Mouse (Mus musculus): ENCODE data around the gene Pkp1.

Gene Pkp1

DNA sequence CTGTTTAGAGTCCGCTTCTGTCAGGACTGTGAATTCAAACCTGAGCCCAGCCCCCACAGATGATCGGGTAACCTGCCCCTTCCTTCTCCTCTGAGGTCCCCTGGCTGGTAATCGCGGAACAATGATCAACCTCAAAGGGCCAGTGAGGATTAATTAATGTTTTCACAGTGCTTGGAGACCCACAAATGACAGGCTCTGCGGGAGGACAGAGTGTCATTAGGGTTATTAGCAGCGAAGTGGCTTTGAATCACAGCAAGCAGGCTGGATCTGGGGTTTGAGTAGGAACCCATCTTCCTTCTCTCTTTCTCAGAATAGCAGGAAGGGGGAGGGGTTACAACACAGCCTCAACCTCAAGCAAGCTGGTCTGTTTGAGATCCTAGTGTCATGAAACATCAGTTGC lies 9.6 kb downstream of the Pkp1 start:
- DNase-seq (ENCODE audit: low read depth, low spot score) = no peak

DNA sequence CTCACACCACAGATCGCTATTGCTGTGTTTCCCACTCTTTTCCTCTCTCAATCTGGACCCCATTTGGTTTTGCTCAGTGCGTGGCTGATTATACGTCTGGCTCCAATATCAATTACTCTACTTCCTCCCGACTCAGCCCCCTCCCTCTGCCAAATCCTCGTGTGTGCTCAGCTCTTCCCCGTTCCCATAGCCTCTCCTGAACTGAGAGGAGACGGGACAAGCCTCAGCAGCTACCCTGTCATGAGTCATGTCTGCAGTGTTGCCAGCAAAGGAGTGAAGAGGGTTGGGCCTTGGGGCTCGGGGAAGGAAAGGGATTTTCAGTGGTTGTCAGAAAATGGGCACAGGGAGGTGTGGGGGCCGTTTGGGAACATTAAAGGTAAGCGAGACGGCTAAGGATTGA lies 12.3 kb downstream of the Pkp1 start:
- no peak for DNase-seq (ENCODE audit: low read depth, low spot score)

DNA sequence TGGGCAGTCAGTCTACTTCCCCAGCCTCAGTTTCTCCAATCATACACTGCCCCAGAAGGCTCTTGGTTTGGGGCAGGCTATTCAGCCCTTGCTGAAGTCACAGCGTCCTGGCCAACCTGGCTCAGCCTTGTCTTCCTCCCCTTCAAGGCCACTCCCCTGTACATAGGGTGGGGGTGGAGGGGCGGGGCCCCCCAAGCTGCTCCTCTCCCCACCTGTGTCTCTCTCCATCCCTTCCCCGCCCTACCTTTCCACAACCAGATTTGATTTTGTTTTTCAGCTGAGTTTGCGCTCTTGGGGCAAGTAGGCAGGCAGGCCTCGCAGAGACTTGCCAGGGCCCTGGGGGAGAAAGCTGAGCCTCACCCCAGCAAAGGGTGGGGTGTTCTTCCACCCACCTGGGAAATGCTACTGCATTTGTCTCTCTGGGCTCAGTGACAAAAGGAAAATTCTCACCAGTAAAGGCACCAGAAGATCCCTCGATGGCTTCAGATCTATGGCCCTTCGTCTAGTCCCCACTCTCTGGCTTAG lies 19.0 kb downstream of the Pkp1 start:
- DNase-seq (ENCODE audit: low read depth, low spot score) = no peak

DNA sequence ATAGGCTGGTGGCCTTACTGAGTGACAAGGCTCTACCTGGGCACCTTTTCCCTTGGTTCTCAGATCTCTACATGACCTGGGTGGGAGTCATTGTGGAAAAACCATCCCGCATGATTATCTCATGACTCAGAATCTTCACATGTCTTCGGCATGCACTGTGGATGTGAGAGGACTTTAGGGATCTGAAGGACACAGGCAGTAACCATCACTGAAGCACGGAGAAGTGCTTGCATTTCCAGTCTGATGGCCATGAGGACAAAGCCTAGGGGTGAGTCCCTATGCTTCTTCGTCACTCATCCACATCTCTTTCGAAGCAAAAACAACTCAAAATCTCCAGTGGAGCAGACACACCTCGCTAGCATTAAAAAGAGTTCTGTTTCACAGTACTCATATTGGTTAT lies 19.7 kb downstream of the Pkp1 start:
- DNase-seq (ENCODE audit: low read depth, low spot score) = no peak

- no peak for DNase-seq (ENCODE audit: low read depth, low spot score)
These were observed 23.6 kb downstream of the Pkp1 start for GRCm38 (mm10) chr1:135895367-135895766.

- no peak for DNase-seq (ENCODE audit: low read depth, low spot score)
These were observed 25.6 kb downstream of the Pkp1 start for GRCm38 (mm10) chr1:135893377-135893776.

- no peak for DNase-seq (ENCODE audit: low read depth, low spot score)
These were observed 26.2 kb downstream of the Pkp1 start for GRCm38 (mm10) chr1:135892764-135893163.

- DNase-seq (ENCODE audit: low read depth, low spot score) = no peak
These were observed 26.8 kb downstream of the Pkp1 start for GRCm38 (mm10) chr1:135892233-135892632.

GRCm38 (mm10) chr1:135891424-135892216 lies 27.4 kb downstream of the Pkp1 start:
- DNase-seq (ENCODE audit: low read depth, low spot score) = no peak

DNA sequence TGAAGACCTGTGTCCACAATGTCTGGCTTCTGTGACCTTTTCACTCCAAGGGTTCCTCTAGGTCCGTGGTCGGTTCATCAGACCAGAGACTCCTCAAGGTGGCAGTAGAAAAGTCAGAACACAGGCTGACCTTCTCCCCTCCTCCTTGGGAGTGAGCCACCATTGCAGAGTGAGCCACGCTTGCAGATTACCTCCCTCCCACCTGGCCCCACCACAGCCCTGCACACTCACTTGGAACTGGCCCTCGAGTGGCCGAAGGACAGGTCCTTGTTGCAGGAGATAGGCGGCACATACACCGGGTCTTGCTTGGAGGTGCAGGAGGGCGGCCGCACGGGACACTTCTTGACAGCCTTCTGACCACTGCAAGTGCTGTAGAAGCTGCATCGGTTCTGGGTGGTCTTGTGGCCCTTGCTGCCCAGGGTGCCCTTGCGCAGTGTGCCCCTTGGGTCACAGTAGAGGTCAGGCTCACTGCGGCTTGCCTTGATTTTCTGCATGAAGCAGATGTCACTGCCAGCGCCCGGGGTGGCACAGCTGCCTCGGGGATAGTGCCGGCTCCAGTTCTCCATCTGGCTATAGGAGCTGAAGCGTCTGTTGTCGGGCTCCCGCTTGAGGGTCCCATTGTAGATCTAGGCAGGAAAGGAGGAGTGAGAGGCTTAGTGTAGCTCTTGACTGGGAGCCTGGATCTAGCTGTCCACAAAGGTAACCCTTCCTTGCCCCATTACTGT lies 29.4 kb downstream of the Pkp1 start:
- DNase-seq (ENCODE audit: low read depth, low spot score) = no peak

- peak; percentile 77 for DNase-seq (ENCODE audit: low read depth, low spot score)
These were observed 36.5 kb downstream of the Pkp1 start for GRCm38 (mm10) chr1:135882385-135883109.

DNA sequence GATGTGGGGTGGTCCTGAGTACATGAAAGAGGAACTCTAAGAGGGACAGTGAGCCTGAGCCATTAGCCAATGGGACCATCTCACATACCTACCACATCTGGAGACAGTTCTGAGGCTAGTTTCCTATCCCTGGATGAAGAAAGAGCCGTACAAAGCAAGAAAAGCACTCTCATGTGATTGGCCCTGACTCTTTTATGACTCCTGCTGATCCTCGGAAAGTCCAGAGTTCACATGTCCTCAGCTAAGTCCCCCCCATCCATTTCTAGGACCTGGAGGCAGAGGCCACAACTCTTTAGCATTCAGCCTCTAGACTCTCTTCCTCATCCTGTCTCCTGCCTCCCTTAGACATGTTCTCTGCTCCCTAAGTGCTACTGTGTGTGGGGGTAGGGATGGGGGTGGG lies 41.8 kb downstream of the Pkp1 start:
- no peak for DNase-seq (ENCODE audit: low read depth, low spot score)

DNA sequence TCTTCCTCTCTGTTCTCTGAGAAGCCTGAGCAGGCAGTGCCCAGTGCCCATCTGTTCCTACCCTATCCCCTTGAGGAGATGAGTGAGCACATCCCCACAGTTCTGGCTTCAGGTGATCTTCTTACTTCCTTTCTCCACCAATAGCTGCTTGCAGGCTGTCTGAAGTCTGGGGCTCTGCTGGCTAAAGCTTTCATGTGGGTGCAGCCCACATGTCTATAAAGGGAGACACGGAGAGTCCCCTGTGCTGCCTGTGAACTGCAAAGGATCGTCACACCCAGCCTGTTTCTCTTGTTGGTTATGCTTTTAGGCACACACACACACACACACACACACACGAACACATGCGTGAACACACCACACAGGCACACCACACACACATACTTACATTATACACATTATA lies 46.0 kb downstream of the Pkp1 start:
- DNase-seq (ENCODE audit: low read depth, low spot score) = no peak

DNA sequence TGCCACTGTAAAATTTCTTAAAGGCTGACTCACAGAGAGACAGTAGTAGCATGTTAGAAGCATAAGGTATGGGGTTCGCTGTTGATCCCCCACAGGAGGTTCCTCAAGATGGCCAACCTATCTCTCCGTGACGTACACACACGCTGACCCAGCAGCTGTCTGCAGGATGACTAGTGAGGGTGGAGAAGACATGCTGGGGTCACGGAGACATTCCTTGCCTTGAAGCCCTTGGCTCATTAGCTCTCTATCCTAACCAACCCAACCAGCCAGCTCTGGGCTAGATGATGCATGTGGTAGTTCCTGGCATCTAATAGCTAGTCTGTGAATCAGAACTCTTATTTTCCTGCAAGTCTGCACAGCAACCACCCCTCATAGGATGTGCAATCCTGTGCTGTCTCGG lies 50.4 kb downstream of the Pkp1 start:
- no peak for DNase-seq (ENCODE audit: low read depth, low spot score)

DNA sequence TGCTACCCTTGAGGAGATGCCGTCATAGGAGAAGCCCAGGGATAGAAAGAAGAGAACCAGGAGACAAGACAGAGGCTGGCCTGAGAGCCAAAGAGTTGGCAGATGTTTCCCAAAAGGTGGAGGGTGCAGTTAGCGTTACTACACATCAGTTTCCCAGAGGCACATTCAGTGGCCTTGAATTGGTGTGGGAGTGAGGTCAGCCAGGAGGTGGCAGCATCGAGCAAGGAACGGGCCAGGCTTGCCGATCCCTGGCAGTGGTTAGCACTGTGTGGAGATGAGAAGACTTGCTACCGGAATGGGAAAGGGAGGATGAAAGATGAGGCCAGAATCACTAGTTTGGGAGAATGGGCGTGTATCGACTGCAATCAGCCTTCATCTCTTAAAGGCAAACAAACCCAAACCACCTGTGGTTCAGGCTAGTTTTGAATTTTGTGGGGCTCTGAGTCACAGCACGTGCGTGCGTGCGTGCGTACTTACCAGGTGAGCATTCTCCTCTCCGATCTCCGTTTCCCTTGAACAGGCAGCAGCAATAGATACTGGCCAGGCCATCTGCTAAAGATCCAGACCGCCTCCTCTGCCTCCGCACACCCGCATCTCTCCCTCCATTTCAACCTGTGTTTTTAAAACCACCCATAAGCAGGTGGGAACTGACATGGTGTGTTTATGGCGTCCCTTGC lies 53.4 kb downstream of the Pkp1 start:
- peak; percentile 88 for DNase-seq (ENCODE audit: low read depth, low spot score)

GRCm38 (mm10) chr1:135864830-135865229 lies 54.2 kb downstream of the Pkp1 start:
- no peak for DNase-seq (ENCODE audit: low read depth, low spot score)

DNA sequence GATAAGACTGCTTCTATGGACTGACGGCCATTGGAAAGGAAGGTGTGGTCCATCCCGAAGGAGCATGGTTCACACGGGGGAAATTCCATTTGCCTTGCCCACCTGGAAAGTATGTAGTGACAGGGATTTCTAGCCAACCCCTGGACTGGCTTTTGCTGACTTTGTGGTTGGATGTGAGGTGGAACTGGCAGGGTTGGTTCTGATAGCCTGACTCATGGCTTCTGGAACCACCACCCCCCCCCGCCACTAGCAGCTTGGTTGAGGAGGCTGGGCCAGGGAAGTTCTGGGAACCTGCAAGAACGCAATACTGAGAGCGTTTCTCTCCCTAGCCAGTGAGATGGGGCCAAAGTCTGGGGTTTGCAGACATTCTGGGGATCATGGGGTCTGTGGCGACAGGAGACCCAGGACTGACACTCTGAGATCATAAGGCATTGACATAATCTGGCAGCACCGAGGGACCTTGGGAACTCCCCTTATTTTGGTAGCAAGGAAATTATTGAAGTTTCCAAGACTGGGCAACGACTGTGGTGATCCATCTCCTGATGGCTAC lies 55.1 kb downstream of the Pkp1 start:
- DNase-seq (ENCODE audit: low read depth, low spot score) = no peak

DNA sequence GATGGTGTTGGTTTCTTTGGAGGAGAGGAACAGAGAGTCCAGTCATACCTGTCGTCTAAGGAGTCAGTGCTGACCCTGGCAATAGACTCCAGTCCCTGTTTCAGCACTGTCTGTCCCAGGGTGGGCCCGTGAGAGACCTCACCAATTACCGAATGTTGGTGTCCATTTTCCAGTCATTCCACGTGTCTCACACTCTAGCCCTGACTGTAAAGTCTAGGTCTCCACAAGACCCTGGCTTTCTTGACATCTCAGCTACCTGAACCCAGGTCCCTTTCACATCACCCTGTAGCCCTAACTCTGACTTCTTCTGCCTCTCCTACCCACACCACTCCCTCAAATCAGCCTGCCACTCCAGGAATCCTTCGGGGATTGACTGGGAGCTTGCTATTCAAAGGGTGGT lies 56.4 kb downstream of the Pkp1 start:
- no peak for DNase-seq (ENCODE audit: low read depth, low spot score)

DNA sequence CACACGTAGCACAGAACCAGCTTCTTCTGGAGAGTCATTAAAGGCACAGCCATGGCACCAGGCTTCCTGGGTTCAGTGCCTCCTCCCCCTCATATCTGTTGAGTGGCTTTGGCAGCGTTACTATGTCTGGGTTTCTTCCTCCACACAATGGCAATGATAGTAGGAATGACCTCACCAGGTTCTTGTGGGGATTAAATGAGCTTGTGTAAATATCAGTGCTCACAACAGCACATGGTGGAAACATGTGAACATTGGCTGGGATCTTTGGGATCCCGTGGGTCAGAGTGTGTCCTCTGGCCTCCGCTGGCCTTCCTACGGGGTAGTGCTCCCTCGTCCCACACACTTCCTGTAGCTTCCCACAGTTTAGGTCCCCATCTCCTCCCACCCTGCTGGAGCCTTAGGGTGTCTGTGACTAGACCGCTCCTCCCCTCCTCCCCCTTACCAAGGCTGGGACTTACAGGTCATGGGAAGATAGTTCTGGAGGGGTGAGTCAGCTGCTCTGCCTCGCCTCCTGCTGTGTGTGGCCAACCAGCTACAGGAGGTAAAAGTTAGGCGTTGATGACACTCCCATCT lies 56.9 kb downstream of the Pkp1 start:
- no peak for DNase-seq (ENCODE audit: low read depth, low spot score)

- DNase-seq (ENCODE audit: low read depth, low spot score) = no peak
These were observed 57.9 kb downstream of the Pkp1 start for GRCm38 (mm10) chr1:135861091-135861490.

DNA sequence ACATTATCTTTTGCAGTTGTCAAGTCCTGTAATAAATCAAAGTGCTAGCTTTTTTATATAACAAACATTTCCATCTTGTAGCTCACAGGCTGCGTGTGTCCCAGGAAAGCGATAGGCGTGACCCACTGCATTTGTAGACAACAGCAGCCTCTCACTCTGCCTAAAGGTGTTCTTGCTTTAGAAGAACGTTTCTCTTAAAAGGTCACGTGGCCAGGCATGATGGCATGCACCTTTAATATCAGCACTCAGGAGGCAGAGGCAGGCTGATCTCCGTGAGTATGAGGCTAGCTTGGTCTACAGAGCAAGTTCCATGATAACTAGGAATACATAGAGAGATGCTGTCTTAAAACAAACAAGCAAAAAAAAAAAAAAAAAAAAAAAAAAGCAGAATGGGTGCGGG lies 60.5 kb downstream of the Pkp1 start:
- no peak for DNase-seq (ENCODE audit: low read depth, low spot score)

All from ES-CJ7 (cell line).